Mouse (Mus musculus) CH12.LX (cell line): ENCODE results near the gene Glo1. TPM values are rescaled to one million over a fixed set of nuclear protein-coding genes. Genes with fewer than 3 reads are reported as not detected.

Experiments
- DNase-seq: peaks from one replicate; pipeline ENCODE4 v3.0.0-alpha.2; 2013; ENCODE audit errors: extremely low read depth
- H3K27ac ChIP-seq: 2 replicates; pipeline ENCODE4 v1.5.1; 2012; ENCODE audit warnings: low read depth, mild to moderate bottlenecking, control low read depth, moderate library complexity; ENCODE audit not compliant: insufficient read depth
- H3K27me3 ChIP-seq: replicated peaks from 2 replicates; pipeline ENCODE3; 2012; ENCODE audit warnings: inconsistent platforms
- H3K36me3 ChIP-seq, 2 experiments: replicated peaks in 1 of 2; 2 replicates each; pipeline versions ENCODE3 to v1.6.1; 2012; ENCODE audit warnings: inconsistent platforms in 1 of 2, low read length in 1 of 2, mild to moderate bottlenecking in 1 of 2, mixed read lengths in 1 of 2, moderate library complexity in 1 of 2; ENCODE audit not compliant: control insufficient read depth in 1 of 2, insufficient read depth in 1 of 2
- H3K4me1 ChIP-seq, 2 experiments: 2 replicates each; pipeline ENCODE4 v1.6.1; 2012; ENCODE audit warnings: inconsistent platforms in 1 of 2, moderate library complexity in 1 of 2; ENCODE audit not compliant: insufficient read depth in 2 of 2, control insufficient read depth in 1 of 2
- H3K4me2 ChIP-seq: 2 replicates; pipeline ENCODE4 v1.6.1; 2012; ENCODE audit warnings: low read depth, mild to moderate bottlenecking, control low read depth; ENCODE audit not compliant: poor library complexity, insufficient read depth, severe bottlenecking
- H3K4me3 ChIP-seq, 3 experiments: fragments of 150-350 bp in 1 of 3; sonication (generic) in 1 of 3; replicated peaks in 1 of 3; 2 replicates each; pipeline versions ENCODE3 to v1.5.1; 2011 to 2012; ENCODE audit warnings: low read depth in 2 of 3, low read length in 2 of 3, mild to moderate bottlenecking in 2 of 3, moderate library complexity in 2 of 3, control low read depth in 1 of 3, improper control_type of control experiment in 1 of 3, inconsistent platforms in 1 of 3, mixed read lengths in 1 of 3; ENCODE audit not compliant: poor library complexity in 1 of 3
- H3K79me2 ChIP-seq: replicated peaks from 2 replicates; pipeline ENCODE4 v1.6.1; 2012; ENCODE audit warnings: mild to moderate bottlenecking, moderate library complexity; ENCODE audit not compliant: control insufficient read depth, poor library complexity, insufficient read depth, severe bottlenecking; ENCODE audit errors: extremely low read depth
- H3K9ac ChIP-seq: 2 replicates; pipeline ENCODE4 v1.6.1; 2012; ENCODE audit warnings: low read depth, mild to moderate bottlenecking, control low read depth, moderate library complexity; ENCODE audit not compliant: insufficient read depth
- H3K9me3 ChIP-seq: replicated peaks from 2 replicates; pipeline ENCODE3; 2012; ENCODE audit warnings: low read length, inconsistent platforms, mixed read lengths
- CHD1 ChIP-seq: IDR thresholded peaks from 2 replicates; pipeline ENCODE4 v1.6.1; 2012; ENCODE audit warnings: low read depth, low read length, improper control_type of control experiment, inconsistent platforms
- CTCF ChIP-seq, 2 experiments: IDR thresholded peaks in 1 of 2; conservative IDR thresholded peaks in 1 of 2; 2 replicates each; pipeline ENCODE4 v1.5.1; 2011 to 2012; ENCODE audit warnings: low read depth in 2 of 2, low read length in 2 of 2, improper control_type of control experiment in 1 of 2, inconsistent platforms in 1 of 2, mild to moderate bottlenecking in 1 of 2, moderate library complexity in 1 of 2
- E2F4 ChIP-seq: IDR thresholded peaks from 2 replicates; pipeline ENCODE4 v1.6.1; 2011; ENCODE audit warnings: low read depth, low read length, improper control_type of control experiment; ENCODE audit not compliant: insufficient replicate concordance
- ELF1 ChIP-seq: IDR thresholded peaks from 2 replicates; pipeline ENCODE4 v1.6.1; 2014; ENCODE audit warnings: low read depth, mild to moderate bottlenecking, inconsistent platforms, low read length, improper control_type of control experiment
- GABPA ChIP-seq: IDR thresholded peaks from 2 replicates; pipeline ENCODE4 v1.6.1; 2012; ENCODE audit warnings: low read depth, low read length, improper control_type of control experiment, inconsistent platforms; ENCODE audit not compliant: insufficient replicate concordance
- IRF4 ChIP-seq: IDR thresholded peaks from 2 replicates; pipeline ENCODE4 v1.6.1; 2014; ENCODE audit warnings: low read depth, mild to moderate bottlenecking, inconsistent platforms, low read length, improper control_type of control experiment
- JUND ChIP-seq: conservative IDR thresholded peaks from 2 replicates; pipeline ENCODE4 v1.6.1; 2011; ENCODE audit warnings: low read depth, low read length, improper control_type of control experiment
- MEF2A ChIP-seq: IDR thresholded peaks from 2 replicates; pipeline ENCODE4 v1.6.1; 2014; ENCODE audit warnings: low read depth, mild to moderate bottlenecking, inconsistent platforms, low read length, improper control_type of control experiment, borderline replicate concordance
- POLR2AphosphoS2 ChIP-seq: IDR thresholded peaks from 2 replicates; pipeline ENCODE4 v1.6.1; 2011; ENCODE audit warnings: low read depth, low read length, improper control_type of control experiment
- RAD21 ChIP-seq: IDR thresholded peaks from 2 replicates; pipeline ENCODE4 v1.6.1; 2011; ENCODE audit warnings: low read depth, mild to moderate bottlenecking, low read length, improper control_type of control experiment, moderate library complexity
- SMC3 ChIP-seq: IDR thresholded peaks from 2 replicates; pipeline ENCODE4 v1.6.1; 2011; ENCODE audit warnings: low read depth, low read length, improper control_type of control experiment
- TBP ChIP-seq: conservative IDR thresholded peaks from 2 replicates; pipeline ENCODE4 v1.6.1; 2011; ENCODE audit warnings: low read depth, low read length, improper control_type of control experiment
- UBTF ChIP-seq: IDR thresholded peaks from 2 replicates; pipeline ENCODE4 v1.6.1; 2012; ENCODE audit warnings: low read depth, mild to moderate bottlenecking, inconsistent platforms, low read length, improper control_type of control experiment, moderate library complexity
- ZKSCAN1 ChIP-seq: IDR thresholded peaks from 2 replicates; pipeline ENCODE4 v1.6.1; 2012; ENCODE audit warnings: low read depth, inconsistent platforms, low read length, improper control_type of control experiment, borderline replicate concordance
- dilution Hi-C: fragments of 300-500 bp; cut with MboI; formaldehyde crosslinking; loops from 2 replicates; pipeline ENCODE4 v1.14.3; 2020; ENCODE audit warnings: low sequenced_read_pairs; ENCODE audit not compliant: extremely low pct_unique_long_range_greater_than_20kb, extremely low pct_ligation_motif_present
- in situ Hi-C: fragments of 300-500 bp; cut with MboI; formaldehyde crosslinking; loops from 3 replicates; pipeline ENCODE4 v1.14.3; 2019; ENCODE audit warnings: low sequenced_read_pairs, low pct_ligation_motif_present, low pct_unique_long_range_greater_than_20kb, mixed read lengths
- polyA plus RNA-seq: library from polyadenylated mRNA; unstranded; fragments of >175 nt; gene quantifications from 2 replicates; pipeline ENCODE4 v1.2.1, GENCODE M21; 2012; ENCODE audit warnings: low read depth; ENCODE audit not compliant: insufficient read length
- total RNA-seq, 2 experiments: library from RNA; depleted of rRNA; stranded (reverse); fragments of 300-350 nt in 1 of 2; fragments of >200 nt in 1 of 2; gene quantifications; 2 replicates each; pipeline ENCODE4 v1.2.3; 2012 to 2014

The Glo1 gene
- total and polyA plus RNA-seq, 3 experiments = 143 to 283 (median 170) TPM

- Histone ChIP-seq H3K36me3 (no peaks in the 10 kb centered on the region), H3K4me1 (peaks cover 0 to 4% of the 10 kb centered on the region in 2 experiments; a peak in 1 of 4 replicates), H3K27ac (no peak overlapping the region), H3K79me2 (no peaks in the 10 kb centered on the region), H3K4me3 (no peak overlapping the region), H3K9me3 (peaks cover 12% of the 10 kb centered on the region), H3K4me2 (no peak overlapping the region), H3K27me3 (no peaks in the 10 kb centered on the region), H3K9ac (no peak overlapping the region)
- dilution Hi-C loops (no loop called here), in situ Hi-C loops (no loop called here)
- DNase-seq = peak; percentile 17
- TF ChIP-seq CTCF (conservative IDR thresholded peaks at IDR 0.05 in 1 of 2, IDR thresholded peaks at IDR 0.05 in 1 of 2; ENCODE audit: low read depth in 2 of 2, low read length in 2 of 2) = peak; percentile 61 to 95
- no peak for TF ChIP-seq ELF1
These were observed 26.3 kb upstream of the Glo1 start for GRCm38 (mm10) chr17:30653010-30653409.

DNA sequence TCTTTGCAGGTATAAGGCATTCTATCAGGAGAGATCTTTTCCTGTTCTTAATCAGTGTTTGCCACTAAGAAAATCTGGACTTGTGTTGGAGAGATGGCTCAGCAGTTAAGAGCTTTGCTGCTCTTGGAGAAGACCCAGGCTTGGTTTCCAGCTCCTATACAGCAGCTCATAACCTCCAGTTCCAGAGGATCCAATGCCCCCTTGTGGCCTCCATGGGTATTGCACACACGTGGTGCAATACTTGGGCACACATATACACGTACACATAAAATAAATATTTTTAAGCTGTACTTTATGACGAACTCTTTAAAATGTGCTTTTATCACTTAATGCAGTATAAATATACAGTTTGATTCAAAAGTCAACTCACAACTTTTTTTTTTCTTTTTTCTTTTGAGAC lies 22.1 kb upstream of the Glo1 start:
- Histone ChIP-seq H3K4me1 (peaks cover 0 to 4% of the 10 kb centered on the region in 2 experiments; a peak in 1 of 4 replicates), H3K9me3 (peaks cover 12% of the 10 kb centered on the region), H3K9ac (no peak overlapping the region), H3K27me3 (no peaks in the 10 kb centered on the region), H3K27ac (no peak overlapping the region), H3K4me2 (no peak overlapping the region), H3K79me2 (no peaks in the 10 kb centered on the region), H3K4me3 (no peak overlapping the region), H3K36me3 (no peaks in the 10 kb centered on the region)
- in situ Hi-C loops (no loop called here), dilution Hi-C loops (no loop called here)
- DNase-seq = peak; percentile 10
- TF ChIP-seq POLR2AphosphoS2 (no peak), CHD1 (no peak), E2F4 (no peak), CTCF (conservative IDR thresholded peaks at IDR 0.05 in 1 of 2, IDR thresholded peaks at IDR 0.05 in 1 of 2; ENCODE audit: low read depth in 2 of 2, low read length in 2 of 2) (peak; percentile 34 to 39), IRF4 (no peak)

- no peak for TF ChIP-seq POLR2AphosphoS2
- no peak for TF ChIP-seq JUND
- TF ChIP-seq UBTF = no peak
- no peak for TF ChIP-seq TBP
- no peak for TF ChIP-seq CTCF (conservative IDR thresholded peaks at IDR 0.05 in 1 of 2, IDR thresholded peaks at IDR 0.05 in 1 of 2; ENCODE audit: low read depth in 2 of 2, low read length in 2 of 2)
- no peak for TF ChIP-seq MEF2A
- no peak for TF ChIP-seq GABPA
- TF ChIP-seq SMC3 = no peak
- no peak for TF ChIP-seq RAD21
- TF ChIP-seq ZKSCAN1 = no peak
- H3K79me2 ChIP-seq = no peaks in the 10 kb centered on the region
- in situ Hi-C loops (no loop called here), dilution Hi-C loops (no loop called here)
- no peak overlapping the region for H3K27ac ChIP-seq
- H3K27me3 ChIP-seq = peaks cover 1% of the 10 kb centered on the region
- H3K36me3 ChIP-seq = no peaks in the 10 kb centered on the region
- no peak overlapping the region for H3K4me2 ChIP-seq
- DNase-seq = no peak
- H3K4me1 ChIP-seq = peaks cover 0 to 2% of the 10 kb centered on the region in 2 experiments; a peak in 1 of 4 replicates
- H3K4me3 ChIP-seq = no peak overlapping the region
- no peaks in the 10 kb centered on the region for H3K9me3 ChIP-seq
- no peak overlapping the region for H3K9ac ChIP-seq
These were observed 14.2 kb upstream of the Glo1 start for GRCm38 (mm10) chr17:30640896-30641295.
